Mouse (Mus musculus) midbrain, postnatal 0 days (tissue): ENCODE measurements at regions not wholly inside any gene's neighbourhood (a gene's known extent, or its start where the extent isn't known, plus 50 kb on each side); places are given as distances from the start of the nearest gene placed in this dataset.

Experiments used
- ATAC-seq: fragments of 200-750 bp; cut with Nextera tagmentation; 2 replicates; pipeline ENCODE4 v1.8.0; 2017; ENCODE audit warnings: moderate number of reproducible peaks, mild to moderate bottlenecking, moderate TSS enrichment, moderate library complexity; ENCODE audit not compliant: low FRiP score
- DNase-seq: peaks from one replicate; pipeline ENCODE4 v3.0.0-alpha.2; 2015; ENCODE audit warnings: low spot score
- H3K27ac ChIP-seq: fragments of 300-500 bp; sonication (generic); 2 replicates; pipeline ENCODE4 v1.5.1; 2014; ENCODE audit warnings: low read depth, mild to moderate bottlenecking, low read length, mixed read lengths
- H3K27me3 ChIP-seq: fragments of 300-500 bp; sonication (generic); 2 replicates; pipeline ENCODE4 v1.6.1; 2014; ENCODE audit warnings: low read length, control low read depth, mixed read lengths; ENCODE audit not compliant: insufficient read depth
- H3K36me3 ChIP-seq: fragments of 300-500 bp; sonication (generic); 2 replicates; pipeline ENCODE4 v1.6.1; 2014; ENCODE audit warnings: low read length, control low read depth, mixed read lengths; ENCODE audit not compliant: insufficient read depth
- H3K4me1 ChIP-seq: fragments of 300-500 bp; sonication (generic); 2 replicates; pipeline ENCODE4 v1.6.1; 2014; ENCODE audit warnings: mild to moderate bottlenecking, control low read depth, antibody characterized with exemption, low read length, mixed read lengths; ENCODE audit not compliant: insufficient read depth
- H3K4me2 ChIP-seq: fragments of 300-500 bp; sonication (generic); 2 replicates; pipeline ENCODE4 v1.6.1; 2014; ENCODE audit warnings: low read depth, mild to moderate bottlenecking, low read length, mixed read lengths; ENCODE audit not compliant: poor library complexity, severe bottlenecking
- H3K4me3 ChIP-seq: fragments of 300-500 bp; sonication (generic); 2 replicates; pipeline ENCODE4 v1.5.1; 2014; ENCODE audit warnings: low read depth, mild to moderate bottlenecking, low read length, moderate library complexity
- H3K9ac ChIP-seq: fragments of 300-500 bp; sonication (generic); replicated peaks from 2 replicates; pipeline ENCODE4 v1.6.1; 2014; ENCODE audit warnings: mild to moderate bottlenecking, low read length, moderate library complexity, mixed read lengths; ENCODE audit not compliant: poor library complexity, severe bottlenecking
- H3K9me3 ChIP-seq: fragments of 300-500 bp; sonication (generic); 2 replicates; pipeline ENCODE4 v1.6.1; 2016; ENCODE audit warnings: low read length, control low read depth
- CTCF ChIP-seq: IDR thresholded peaks from 2 replicates; pipeline ENCODE4 v1.5.1; 2016; ENCODE audit warnings: antibody characterized with exemption, mild to moderate bottlenecking
- WGBS: fragments of 180-500 bp; shearing (Covaris S2); extraction: QIAGEN DNeasy Blood & Tissue Kit; methylation state at CpG from one replicate; pipeline ENCODE4 v1.1.7; 2014; 5-methylcytosine and 5-hydroxymethylcytosine counted together

GRCm38 (mm10) chr13:44249119-44249518 lies 464.5 kb downstream of the Cd83 start:
- H3K27me3 ChIP-seq: no peaks in the 10 kb centered on the region

DNA sequence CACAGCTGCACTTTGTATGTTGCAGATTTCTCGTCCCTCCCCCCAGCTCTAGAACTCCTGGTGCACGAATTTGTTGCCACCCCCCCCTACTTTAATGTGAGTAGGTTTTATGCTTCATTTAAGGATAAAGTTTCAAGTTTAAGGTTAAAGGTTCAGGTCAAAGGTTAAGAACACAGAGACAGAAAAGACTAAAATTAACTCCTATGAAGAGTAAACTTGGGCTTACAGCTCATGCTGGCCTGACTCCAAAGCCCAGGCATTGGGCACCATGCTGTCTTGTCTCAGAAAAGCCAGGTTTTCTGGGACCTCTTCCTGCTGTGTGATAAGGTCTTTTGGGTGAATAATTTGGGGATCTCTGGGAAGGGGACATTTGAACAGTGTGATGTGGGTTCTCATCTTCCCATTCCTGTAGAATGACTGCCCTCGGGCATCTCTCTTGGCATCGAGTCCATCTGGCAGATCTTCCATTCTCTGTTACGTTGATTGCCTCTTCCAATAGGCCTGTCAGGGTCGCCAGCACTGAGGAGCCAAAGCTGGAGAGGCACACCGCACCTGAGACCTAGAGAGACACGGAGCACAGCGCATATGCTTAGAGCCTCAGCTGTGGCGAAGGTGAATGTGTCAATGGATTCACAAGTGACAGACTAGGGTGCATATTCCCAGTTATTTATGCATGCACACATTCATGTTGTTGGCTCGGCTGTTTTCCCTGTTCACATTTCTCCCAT lies 466.1 kb downstream of the Cd83 start:
- ATAC-seq (no peak), DNase-seq (peak; percentile 24)
- TF ChIP-seq CTCF: no peak
- Histone ChIP-seq H3K27ac (no peak overlapping the region), H3K4me2 (no peak overlapping the region), H3K27me3 (no peaks in the 10 kb centered on the region), H3K36me3 (no peaks in the 10 kb centered on the region), H3K4me3 (no peak overlapping the region), H3K9me3 (no peaks in the 10 kb centered on the region), H3K4me1 (no peaks in the 10 kb centered on the region), H3K9ac (no peak overlapping the region)
- 81% methylated on average over 11 of the region's 11 CpGs for WGBS

More at GRCm38 (mm10) chr13:44249119-44249518, 464.5 kb downstream of the Cd83 start:
- H3K9me3 ChIP-seq: no peaks in the 10 kb centered on the region
- DNase-seq: no peak
- H3K27ac ChIP-seq: no peak overlapping the region
- H3K4me2 ChIP-seq: no peak overlapping the region
- no peaks in the 10 kb centered on the region for H3K4me1 ChIP-seq
- no peak overlapping the region for H3K4me3 ChIP-seq
- H3K36me3 ChIP-seq: no peaks in the 10 kb centered on the region
- TF ChIP-seq CTCF: no peak
- H3K9ac ChIP-seq: no peak overlapping the region
- ATAC-seq: no peak
- WGBS: 84% methylated on average over 2 of the region's 2 CpGs

DNA sequence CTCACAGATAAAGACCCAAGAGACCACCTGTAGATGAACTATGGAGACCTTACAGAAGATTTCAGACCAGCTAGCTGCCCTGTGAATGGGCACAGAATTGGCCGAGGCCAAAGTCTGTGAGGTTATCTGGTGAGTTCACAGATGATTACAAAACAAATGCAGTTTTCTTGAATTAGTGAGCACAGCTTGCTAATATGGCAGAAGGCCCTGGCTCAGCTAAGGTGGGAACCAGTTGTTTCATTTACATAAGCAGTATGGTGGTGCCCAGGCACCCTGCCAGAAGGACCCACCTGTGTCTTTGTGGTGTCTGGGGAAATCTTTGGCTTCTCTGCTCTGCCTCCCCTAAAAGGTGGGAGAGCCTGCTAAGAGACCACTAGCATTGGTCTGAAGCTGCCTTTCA lies 466.9 kb downstream of the Cd83 start:
- H3K9me3 ChIP-seq: no peaks in the 10 kb centered on the region
- no peaks in the 10 kb centered on the region for H3K4me1 ChIP-seq
- no peak for TF ChIP-seq CTCF
- 90% methylated on average over 1 of the region's 1 CpGs for WGBS
- H3K4me2 ChIP-seq: no peak overlapping the region
- no peak overlapping the region for H3K4me3 ChIP-seq
- no peak for ATAC-seq
- no peak overlapping the region for H3K27ac ChIP-seq
- H3K27me3 ChIP-seq: no peaks in the 10 kb centered on the region
- no peaks in the 10 kb centered on the region for H3K36me3 ChIP-seq
- no peak for DNase-seq
- H3K9ac ChIP-seq: no peak overlapping the region

GRCm38 (mm10) chr13:44252496-44252895 lies 467.9 kb downstream of the Cd83 start:
- Histone ChIP-seq H3K9me3 (no peaks in the 10 kb centered on the region), H3K9ac (no peak overlapping the region), H3K4me3 (no peak overlapping the region), H3K36me3 (no peaks in the 10 kb centered on the region), H3K27ac (no peak overlapping the region), H3K4me2 (no peak overlapping the region), H3K27me3 (no peaks in the 10 kb centered on the region), H3K4me1 (no peaks in the 10 kb centered on the region)
- ATAC-seq (no peak), DNase-seq (no peak)
- TF ChIP-seq CTCF: no peak
- 88% methylated on average over 3 of the region's 3 CpGs for whole genome bisulfite sequencing

DNA sequence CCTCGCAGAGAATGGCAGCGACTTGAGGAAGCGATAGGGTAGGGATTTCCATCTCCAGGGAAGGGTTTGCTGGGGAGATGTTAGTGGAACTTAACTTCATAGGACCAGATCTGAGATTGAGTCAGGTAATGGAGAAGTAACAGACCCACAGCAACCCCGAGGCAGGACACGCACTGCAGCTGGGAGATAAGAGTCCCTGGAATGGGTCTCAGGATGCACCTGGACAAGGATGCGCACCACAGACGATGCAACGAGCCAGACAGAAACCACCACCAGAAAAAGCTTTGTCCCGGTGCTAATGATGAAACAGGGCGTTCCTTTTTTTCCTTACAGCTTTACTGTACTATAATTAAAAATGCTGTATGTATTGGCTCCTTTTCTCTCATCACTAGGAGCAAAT lies 470.9 kb upstream of the Jarid2 start:
- H3K4me3 ChIP-seq: no peak overlapping the region
- WGBS: 92% methylated on average over 10 of the region's 10 CpGs
- H3K27me3 ChIP-seq: no peaks in the 10 kb centered on the region
- H3K9ac ChIP-seq: no peak overlapping the region
- no peaks in the 10 kb centered on the region for H3K36me3 ChIP-seq
- no peak for DNase-seq
- no peak for TF ChIP-seq CTCF
- no peaks in the 10 kb centered on the region for H3K4me1 ChIP-seq
- no peak for ATAC-seq
- H3K27ac ChIP-seq: no peak overlapping the region
- no peak overlapping the region for H3K4me2 ChIP-seq
- H3K9me3 ChIP-seq: no peaks in the 10 kb centered on the region

GRCm38 (mm10) chr13:44260039-44260438 lies 469.2 kb upstream of the Jarid2 start:
- H3K27me3 ChIP-seq: no peaks in the 10 kb centered on the region
- no peak overlapping the region for H3K27ac ChIP-seq
- no peak overlapping the region for H3K9ac ChIP-seq
- H3K36me3 ChIP-seq: no peaks in the 10 kb centered on the region
- no peak for DNase-seq
- H3K4me2 ChIP-seq: no peak overlapping the region
- TF ChIP-seq CTCF: no peak
- H3K9me3 ChIP-seq: no peaks in the 10 kb centered on the region
- no peak for ATAC-seq
- no peak overlapping the region for H3K4me3 ChIP-seq
- H3K4me1 ChIP-seq: no peaks in the 10 kb centered on the region
- WGBS: 79% methylated on average over 6 of the region's 6 CpGs
